Mouse (Mus musculus) urinary bladder, postnatal 0 days (tissue): ENCODE data around the gene Gm49393. TPM values are rescaled to one million over a fixed set of nuclear protein-coding genes. Genes with fewer than 3 reads are reported as not detected.

Source experiments
- polyA plus RNA-seq: library from polyadenylated mRNA; unstranded; fragments of >200 nt; fragmentation: Nextera tagmentation; extraction: Ambion mirVana; gene quantifications from 2 replicates; pipeline ENCODE4 v1.2.1, GENCODE M21; 2015

Gm49393 gene
- 0.26 TPM in 1 of 2 replicates, not detected in the other for polyA plus RNA-seq

DNA sequence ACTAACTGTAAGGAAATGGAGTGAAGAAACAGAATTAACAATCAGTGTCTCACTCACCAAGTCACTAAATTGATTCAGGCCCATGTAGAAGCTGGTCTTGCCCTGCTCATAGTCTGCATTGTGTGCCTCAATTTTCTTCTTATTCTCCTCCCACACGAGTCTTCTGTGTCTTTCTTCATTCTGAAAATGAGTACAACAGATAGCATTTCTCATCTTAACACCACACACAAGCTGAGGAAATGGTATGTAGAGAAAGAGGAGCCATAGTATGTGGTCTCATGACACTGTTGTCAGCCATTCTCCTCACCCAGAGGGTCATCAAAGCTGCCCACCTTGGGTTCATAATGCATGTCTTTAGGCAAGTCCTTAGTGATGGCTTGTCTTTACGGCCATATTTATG is at the start of gene Gm49393:
Gene Gm49393 (minus strand): TSS at position 101 of the 400 bp plus-strand sequence.

DNA sequence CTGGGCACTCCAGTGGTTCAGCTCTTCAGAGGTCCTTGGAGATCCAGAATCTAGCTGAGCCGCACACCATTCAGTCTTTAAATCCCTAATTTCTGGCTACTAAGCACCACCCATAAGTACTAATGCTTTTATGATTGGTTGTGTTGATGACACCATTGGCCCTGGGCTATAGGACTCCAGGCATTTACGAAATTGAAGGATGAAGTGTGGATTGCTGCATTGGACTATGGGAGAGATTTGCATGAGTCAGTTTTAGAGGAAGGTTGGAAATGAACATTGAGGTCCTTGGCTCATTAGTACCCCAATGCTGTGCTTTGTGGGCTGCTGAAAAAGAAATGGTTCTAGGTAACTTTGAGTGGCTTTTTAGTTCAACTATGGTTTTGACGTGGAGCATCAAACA is 6.5 kb upstream of the Gm49393 start, which contains the start of gene Tpbpa:
Gene Tpbpa (minus strand): TSS at position 101 of the 400 bp plus-strand sequence.

DNA sequence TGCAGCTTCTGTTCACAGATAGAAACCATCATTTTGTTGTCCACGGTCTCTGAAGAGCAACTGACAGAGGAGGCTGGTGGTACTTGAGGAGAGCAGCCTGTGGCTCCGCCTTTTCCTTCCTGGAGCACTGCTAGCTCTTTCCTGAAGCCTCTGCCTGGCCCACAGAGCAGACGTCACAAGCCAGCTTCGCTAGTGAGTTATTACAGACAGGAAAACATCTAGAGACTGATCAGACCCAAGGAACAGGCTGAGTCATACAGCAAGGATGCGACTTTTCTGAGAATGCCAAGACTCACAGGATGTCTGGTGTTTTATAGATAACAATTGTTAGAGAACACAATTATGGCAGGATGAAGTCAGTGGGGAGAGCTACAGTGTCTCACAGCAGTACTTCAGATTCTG is 1.1 kb upstream of the Gm49393 start, which contains the start of the genes Gm49391 and Ctla2a:
Gene Gm49391 (minus strand): TSS at position 72 of the 402 bp plus-strand sequence.
Gene Ctla2a (minus strand): TSS at position 126 of the 402 bp plus-strand sequence.

DNA sequence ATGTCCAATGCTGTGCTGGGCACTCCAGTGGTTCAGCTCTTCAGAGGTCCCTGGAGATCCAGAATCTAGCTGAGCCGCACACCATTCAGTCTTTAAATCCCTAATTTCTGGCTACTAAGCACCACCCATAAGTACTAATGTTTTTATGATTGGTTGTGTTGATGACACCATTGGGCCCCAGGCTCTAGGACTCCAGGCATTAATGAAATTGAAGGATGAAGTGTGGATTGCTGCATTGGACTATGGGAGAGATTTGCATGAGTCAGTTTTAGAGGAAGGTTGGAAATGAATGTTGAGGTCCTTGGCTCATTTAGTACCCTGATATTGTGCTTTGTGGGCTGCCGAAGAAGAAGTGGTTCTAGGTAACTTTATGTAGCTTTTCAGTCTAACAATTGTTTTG is 30.6 kb downstream of the Gm49393 start, which contains the start of gene Tpbpb:
Gene Tpbpb (minus strand): TSS at position 101 of the 400 bp plus-strand sequence.

DNA sequence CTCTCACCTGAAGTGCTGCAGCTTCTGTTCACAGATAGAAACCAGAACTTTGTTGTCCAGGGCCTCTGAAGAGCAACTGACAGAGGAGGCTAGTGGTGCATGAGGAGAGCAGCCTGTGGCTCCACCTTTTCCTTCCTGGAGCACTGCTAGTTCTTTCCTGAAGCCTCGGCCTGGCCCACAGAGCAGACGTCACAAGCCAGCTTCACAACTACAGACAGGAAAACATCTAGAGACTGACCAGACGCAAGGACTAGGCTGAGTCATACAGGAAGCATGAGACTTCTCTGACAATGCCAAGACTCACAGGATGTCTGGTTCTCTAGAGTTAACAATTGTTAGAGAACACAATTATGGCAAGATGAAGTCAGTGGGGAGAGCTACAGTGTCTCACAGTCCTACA is 38.1 kb downstream of the Gm49393 start, which contains the start of gene Ctla2b:
Gene Ctla2b (minus strand): TSS at position 120 of the 400 bp plus-strand sequence.

DNA sequence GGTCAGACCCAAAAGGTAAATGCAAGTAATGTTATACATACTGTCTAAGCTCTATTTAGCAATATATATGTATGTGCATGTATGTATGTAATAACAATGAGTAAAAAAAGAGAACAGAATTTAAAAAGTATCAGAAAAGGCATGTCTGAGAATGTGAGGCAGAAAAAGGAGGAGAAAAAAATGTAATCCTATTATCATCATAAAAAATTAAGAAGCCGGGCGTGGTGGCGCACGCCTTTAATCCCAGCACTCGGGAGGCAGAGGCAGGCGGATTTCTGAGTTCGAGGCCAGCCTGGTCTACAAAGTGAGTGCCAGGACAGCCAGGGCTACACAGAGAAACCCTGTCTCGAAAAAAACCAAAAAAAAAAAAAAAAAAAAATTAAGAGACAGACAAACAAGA is 38.6 kb downstream of the Gm49393 start, which contains the start of gene Gm49392:
Gene Gm49392 (minus strand): TSS at position 101 of the 400 bp plus-strand sequence.

DNA sequence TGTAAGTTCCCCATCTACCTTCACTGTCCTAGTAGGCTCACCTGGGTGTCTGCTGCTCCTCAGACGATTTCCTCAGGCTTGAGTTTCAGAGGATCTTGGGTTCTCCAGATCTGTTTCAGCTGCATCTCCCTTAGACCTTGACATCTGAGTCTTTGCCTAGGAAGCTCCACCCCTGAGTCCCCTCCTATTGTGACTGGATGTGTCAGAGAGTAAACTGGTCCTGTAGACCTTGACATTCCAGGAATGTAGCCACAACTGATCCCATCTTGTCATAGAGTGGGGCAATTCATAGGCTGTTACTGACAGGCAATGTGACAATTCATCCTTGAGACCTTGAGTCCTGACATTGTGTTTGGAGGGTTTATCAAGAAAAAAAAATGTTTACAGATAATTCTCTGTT is 71.1 kb downstream of the Gm49393 start, which contains the start of gene 4930486L24Rik:
Gene 4930486L24Rik (minus strand): TSS at position 195 of the 400 bp plus-strand sequence.

Other genes with a start within 250 kb of the Gm49393 start
- not detected in 2 replicates for gene BC051665, start 149.2 kb downstream of the Gm49393 start, polyA plus RNA-seq
- 0.23 TPM in 1 of 2 replicates, not detected in the other for gene Ctsll3, start 132.7 kb downstream of the Gm49393 start, polyA plus RNA-seq
- gene 4930486L24Rik, start 71.1 kb downstream of the Gm49393 start, polyA plus RNA-seq, result 0.15 TPM in 1 of 2 replicates, not detected in the other
- gene Gm49392, start 38.7 kb downstream of the Gm49393 start, polyA plus RNA-seq, result 0.29 and 0.67 TPM in 2 replicates
- 6.3 and 14.5 TPM in 2 replicates for gene Ctla2b, start 38.1 kb downstream of the Gm49393 start, polyA plus RNA-seq
- not detected in 2 replicates for gene Tpbpb, start 30.7 kb downstream of the Gm49393 start, polyA plus RNA-seq
- gene Gm49391, start 981 bp upstream of the Gm49393 start, polyA plus RNA-seq, result 5.7 and 12.7 TPM in 2 replicates
- gene Ctla2a, start 1.0 kb upstream of the Gm49393 start, polyA plus RNA-seq, result 56.6 and 185 TPM in 2 replicates
- not detected in 2 replicates for gene Tpbpa, start 6.4 kb upstream of the Gm49393 start, polyA plus RNA-seq
- gene Ctsj, start 70.4 kb upstream of the Gm49393 start, polyA plus RNA-seq, result 0.24 TPM in 1 of 2 replicates, not detected in the other
- not detected in 2 replicates for gene Ctsq, start 105.0 kb upstream of the Gm49393 start, polyA plus RNA-seq
- not detected in 2 replicates for gene Ctsr, start 228.7 kb upstream of the Gm49393 start, polyA plus RNA-seq